Mouse (Mus musculus) CH12.LX (cell line): ENCODE measurements around the gene Atox1. TPM values are rescaled to one million over a fixed set of nuclear protein-coding genes. Genes with fewer than 3 reads are reported as not detected.

Source experiments
- DNase-seq: peaks from one replicate; pipeline ENCODE4 v3.0.0-alpha.2; 2013; ENCODE audit errors: extremely low read depth
- H3K27ac ChIP-seq: 2 replicates; pipeline ENCODE4 v1.5.1; 2012; ENCODE audit warnings: low read depth, mild to moderate bottlenecking, control low read depth, moderate library complexity; ENCODE audit not compliant: insufficient read depth
- H3K27me3 ChIP-seq: replicated peaks from 2 replicates; pipeline ENCODE3; 2012; ENCODE audit warnings: inconsistent platforms
- H3K36me3 ChIP-seq, 2 experiments: replicated peaks in 1 of 2; 2 replicates each; pipeline versions ENCODE3 to v1.6.1; 2012; ENCODE audit warnings: inconsistent platforms in 1 of 2, low read length in 1 of 2, mild to moderate bottlenecking in 1 of 2, mixed read lengths in 1 of 2, moderate library complexity in 1 of 2; ENCODE audit not compliant: control insufficient read depth in 1 of 2, insufficient read depth in 1 of 2
- H3K4me1 ChIP-seq, 2 experiments: 2 replicates each; pipeline ENCODE4 v1.6.1; 2012; ENCODE audit warnings: inconsistent platforms in 1 of 2, moderate library complexity in 1 of 2; ENCODE audit not compliant: insufficient read depth in 2 of 2, control insufficient read depth in 1 of 2
- H3K4me2 ChIP-seq: 2 replicates; pipeline ENCODE4 v1.6.1; 2012; ENCODE audit warnings: low read depth, mild to moderate bottlenecking, control low read depth; ENCODE audit not compliant: poor library complexity, insufficient read depth, severe bottlenecking
- H3K4me3 ChIP-seq, 3 experiments: fragments of 150-350 bp in 1 of 3; sonication (generic) in 1 of 3; replicated peaks in 1 of 3; 2 replicates each; pipeline versions ENCODE3 to v1.5.1; 2011 to 2012; ENCODE audit warnings: low read depth in 2 of 3, low read length in 2 of 3, mild to moderate bottlenecking in 2 of 3, moderate library complexity in 2 of 3, control low read depth in 1 of 3, improper control_type of control experiment in 1 of 3, inconsistent platforms in 1 of 3, mixed read lengths in 1 of 3; ENCODE audit not compliant: poor library complexity in 1 of 3
- H3K79me2 ChIP-seq: replicated peaks from 2 replicates; pipeline ENCODE4 v1.6.1; 2012; ENCODE audit warnings: mild to moderate bottlenecking, moderate library complexity; ENCODE audit not compliant: control insufficient read depth, poor library complexity, insufficient read depth, severe bottlenecking; ENCODE audit errors: extremely low read depth
- H3K9ac ChIP-seq: 2 replicates; pipeline ENCODE4 v1.6.1; 2012; ENCODE audit warnings: low read depth, mild to moderate bottlenecking, control low read depth, moderate library complexity; ENCODE audit not compliant: insufficient read depth
- H3K9me3 ChIP-seq: replicated peaks from 2 replicates; pipeline ENCODE3; 2012; ENCODE audit warnings: low read length, inconsistent platforms, mixed read lengths
- BHLHE40 ChIP-seq: IDR thresholded peaks from 2 replicates; pipeline ENCODE4 v1.6.1; 2011; ENCODE audit warnings: mild to moderate bottlenecking, low read depth, low read length, improper control_type of control experiment
- CHD1 ChIP-seq: IDR thresholded peaks from 2 replicates; pipeline ENCODE4 v1.6.1; 2012; ENCODE audit warnings: low read depth, low read length, improper control_type of control experiment, inconsistent platforms
- CHD2 ChIP-seq: IDR thresholded peaks from 2 replicates; pipeline ENCODE4 v1.6.1; 2011; ENCODE audit warnings: low read length, improper control_type of control experiment
- CTCF ChIP-seq, 2 experiments: IDR thresholded peaks in 1 of 2; conservative IDR thresholded peaks in 1 of 2; 2 replicates each; pipeline ENCODE4 v1.5.1; 2011 to 2012; ENCODE audit warnings: low read depth in 2 of 2, low read length in 2 of 2, improper control_type of control experiment in 1 of 2, inconsistent platforms in 1 of 2, mild to moderate bottlenecking in 1 of 2, moderate library complexity in 1 of 2
- E2F4 ChIP-seq: IDR thresholded peaks from 2 replicates; pipeline ENCODE4 v1.6.1; 2011; ENCODE audit warnings: low read depth, low read length, improper control_type of control experiment; ENCODE audit not compliant: insufficient replicate concordance
- ELF1 ChIP-seq: IDR thresholded peaks from 2 replicates; pipeline ENCODE4 v1.6.1; 2014; ENCODE audit warnings: low read depth, mild to moderate bottlenecking, inconsistent platforms, low read length, improper control_type of control experiment
- EP300 ChIP-seq: IDR thresholded peaks from 2 replicates; pipeline ENCODE4 v1.6.1; 2011; ENCODE audit warnings: low read length, improper control_type of control experiment
- ETS1 ChIP-seq: conservative IDR thresholded peaks from 2 replicates; pipeline ENCODE4 v1.6.1; 2012; ENCODE audit warnings: low read depth, mild to moderate bottlenecking, inconsistent platforms, low read length, improper control_type of control experiment, moderate library complexity
- GABPA ChIP-seq: IDR thresholded peaks from 2 replicates; pipeline ENCODE4 v1.6.1; 2012; ENCODE audit warnings: low read depth, low read length, improper control_type of control experiment, inconsistent platforms; ENCODE audit not compliant: insufficient replicate concordance
- HCFC1 ChIP-seq: IDR thresholded peaks from 2 replicates; pipeline ENCODE4 v1.6.1; 2012; ENCODE audit warnings: low read depth, mild to moderate bottlenecking, inconsistent platforms, low read length, improper control_type of control experiment
- IRF4 ChIP-seq: IDR thresholded peaks from 2 replicates; pipeline ENCODE4 v1.6.1; 2014; ENCODE audit warnings: low read depth, mild to moderate bottlenecking, inconsistent platforms, low read length, improper control_type of control experiment
- JUND ChIP-seq: conservative IDR thresholded peaks from 2 replicates; pipeline ENCODE4 v1.6.1; 2011; ENCODE audit warnings: low read depth, low read length, improper control_type of control experiment
- KAT2A ChIP-seq: IDR thresholded peaks from 2 replicates; pipeline ENCODE4 v1.6.1; 2012; ENCODE audit warnings: low read length, improper control_type of control experiment, inconsistent platforms; ENCODE audit not compliant: insufficient replicate concordance
- MAFK ChIP-seq: IDR thresholded peaks from 2 replicates; pipeline ENCODE4 v1.6.1; 2011; ENCODE audit warnings: low read length, improper control_type of control experiment; ENCODE audit not compliant: insufficient replicate concordance
- MAX ChIP-seq: IDR thresholded peaks from 2 replicates; pipeline ENCODE4 v1.6.1; 2011; ENCODE audit warnings: low read length, improper control_type of control experiment
- MAZ ChIP-seq: IDR thresholded peaks from 2 replicates; pipeline ENCODE4 v1.6.1; 2012; ENCODE audit warnings: low read depth, mild to moderate bottlenecking, inconsistent platforms, low read length, improper control_type of control experiment, moderate library complexity
- MEF2A ChIP-seq: IDR thresholded peaks from 2 replicates; pipeline ENCODE4 v1.6.1; 2014; ENCODE audit warnings: low read depth, mild to moderate bottlenecking, inconsistent platforms, low read length, improper control_type of control experiment, borderline replicate concordance
- MXI1 ChIP-seq: IDR thresholded peaks from 2 replicates; pipeline ENCODE4 v1.6.1; 2011; ENCODE audit warnings: mild to moderate bottlenecking, low read depth, low read length, improper control_type of control experiment
- MYC ChIP-seq: IDR thresholded peaks from 2 replicates; pipeline ENCODE4 v1.6.1; 2011; ENCODE audit warnings: low read depth, mild to moderate bottlenecking, improper control_type of control experiment, low read length
- PAX5 ChIP-seq: IDR thresholded peaks from 2 replicates; pipeline ENCODE4 v1.6.1; 2012; ENCODE audit warnings: low read length, inconsistent platforms, mixed read lengths
- POLR2A ChIP-seq: IDR thresholded peaks from 2 replicates; pipeline ENCODE4 v1.6.1; 2011; ENCODE audit warnings: low read depth, mild to moderate bottlenecking, improper control_type of control experiment, low read length
- RAD21 ChIP-seq: IDR thresholded peaks from 2 replicates; pipeline ENCODE4 v1.6.1; 2011; ENCODE audit warnings: low read depth, mild to moderate bottlenecking, low read length, improper control_type of control experiment, moderate library complexity
- RCOR1 ChIP-seq: conservative IDR thresholded peaks from 2 replicates; pipeline ENCODE4 v1.6.1; 2012; ENCODE audit warnings: low read depth, mild to moderate bottlenecking, inconsistent platforms, low read length, improper control_type of control experiment
- SIN3A ChIP-seq: IDR thresholded peaks from 2 replicates; pipeline ENCODE4 v1.6.1; 2012; ENCODE audit warnings: low read length, improper control_type of control experiment, inconsistent platforms
- SMC3 ChIP-seq: IDR thresholded peaks from 2 replicates; pipeline ENCODE4 v1.6.1; 2011; ENCODE audit warnings: low read depth, low read length, improper control_type of control experiment
- UBTF ChIP-seq: IDR thresholded peaks from 2 replicates; pipeline ENCODE4 v1.6.1; 2012; ENCODE audit warnings: low read depth, mild to moderate bottlenecking, inconsistent platforms, low read length, improper control_type of control experiment, moderate library complexity
- USF2 ChIP-seq: conservative IDR thresholded peaks from 2 replicates; pipeline ENCODE4 v1.6.1; 2011; ENCODE audit warnings: low read depth, low read length, improper control_type of control experiment
- ZC3H11A ChIP-seq: IDR thresholded peaks from 2 replicates; pipeline ENCODE4 v1.6.1; 2012; ENCODE audit warnings: low read depth, mild to moderate bottlenecking, inconsistent platforms, low read length, improper control_type of control experiment
- ZKSCAN1 ChIP-seq: IDR thresholded peaks from 2 replicates; pipeline ENCODE4 v1.6.1; 2012; ENCODE audit warnings: low read depth, inconsistent platforms, low read length, improper control_type of control experiment, borderline replicate concordance
- ZMIZ1 ChIP-seq: IDR thresholded peaks from 2 replicates; pipeline ENCODE4 v1.6.1; 2012; ENCODE audit warnings: low read depth, mild to moderate bottlenecking, inconsistent platforms, low read length, improper control_type of control experiment
- ZNF384 ChIP-seq: IDR thresholded peaks from 2 replicates; pipeline ENCODE4 v1.6.1; 2012; ENCODE audit warnings: low read depth, low read length, improper control_type of control experiment, inconsistent platforms
- dilution Hi-C: fragments of 300-500 bp; cut with MboI; formaldehyde crosslinking; loops from 2 replicates; pipeline ENCODE4 v1.14.3; 2020; ENCODE audit warnings: low sequenced_read_pairs; ENCODE audit not compliant: extremely low pct_unique_long_range_greater_than_20kb, extremely low pct_ligation_motif_present
- in situ Hi-C: fragments of 300-500 bp; cut with MboI; formaldehyde crosslinking; loops from 3 replicates; pipeline ENCODE4 v1.14.3; 2019; ENCODE audit warnings: low sequenced_read_pairs, low pct_ligation_motif_present, low pct_unique_long_range_greater_than_20kb, mixed read lengths
- polyA plus RNA-seq: library from polyadenylated mRNA; unstranded; fragments of >175 nt; gene quantifications from 2 replicates; pipeline ENCODE4 v1.2.1, GENCODE M21; 2012; ENCODE audit warnings: low read depth; ENCODE audit not compliant: insufficient read length
- total RNA-seq, 2 experiments: library from RNA; depleted of rRNA; stranded (reverse); fragments of 300-350 nt in 1 of 2; fragments of >200 nt in 1 of 2; gene quantifications; 2 replicates each; pipeline ENCODE4 v1.2.3; 2012 to 2014

Gene Atox1
- total and polyA plus RNA-seq, 3 experiments: 264 to 445 (median 398) TPM

DNA sequence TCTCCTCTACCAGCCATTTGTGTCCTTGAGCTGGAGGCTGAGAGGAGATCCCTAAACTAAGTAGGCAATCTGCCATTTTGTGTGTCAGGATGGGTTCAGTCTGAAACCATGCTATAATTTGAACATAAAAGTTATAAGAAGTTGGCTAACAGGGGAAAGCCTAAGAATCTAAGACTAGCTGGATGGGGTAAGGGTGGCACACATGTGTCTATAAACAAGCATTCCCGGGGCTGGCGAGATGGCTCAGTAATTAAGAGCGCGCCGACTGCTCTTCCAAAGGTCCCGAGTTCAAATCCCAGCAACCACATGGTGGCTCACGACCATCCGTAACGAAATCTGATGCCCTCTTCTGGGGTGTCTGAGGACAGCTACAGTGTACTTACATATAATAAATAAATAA lies 1.1 kb upstream of the Atox1 start:
- Histone ChIP-seq H3K4me1 (peaks cover 8 to 41% of the 10 kb centered on the region in 2 experiments; a peak in 3 of 4 replicates), H3K4me2 (no peak overlapping the region), H3K27me3 (no peaks in the 10 kb centered on the region), H3K9ac (no peak overlapping the region), H3K4me3 (no peak overlapping the region), H3K79me2 (peaks cover 16% of the 10 kb centered on the region), H3K36me3 (peaks cover 0 to 13% of the 10 kb centered on the region in 2 experiments), H3K27ac (no peak overlapping the region), H3K9me3 (no peaks in the 10 kb centered on the region)
- no peak for DNase-seq
- in situ Hi-C loops (no loop called here), dilution Hi-C loops (no loop called here)
- no peak for TF ChIP-seq MAX
- no peak for TF ChIP-seq IRF4
- TF ChIP-seq SIN3A: no peak
- TF ChIP-seq USF2: no peak
- no peak for TF ChIP-seq RAD21
- TF ChIP-seq CHD2: no peak
- TF ChIP-seq EP300: no peak
- no peak for TF ChIP-seq JUND
- TF ChIP-seq BHLHE40: no peak
- no peak for TF ChIP-seq GABPA
- no peak for TF ChIP-seq RCOR1
- no peak for TF ChIP-seq ZKSCAN1
- no peak for TF ChIP-seq PAX5
- TF ChIP-seq E2F4: no peak
- no peak for TF ChIP-seq MAZ
- TF ChIP-seq MEF2A: no peak
- TF ChIP-seq ZMIZ1: no peak
- TF ChIP-seq UBTF: no peak
- no peak for TF ChIP-seq CHD1

DNA sequence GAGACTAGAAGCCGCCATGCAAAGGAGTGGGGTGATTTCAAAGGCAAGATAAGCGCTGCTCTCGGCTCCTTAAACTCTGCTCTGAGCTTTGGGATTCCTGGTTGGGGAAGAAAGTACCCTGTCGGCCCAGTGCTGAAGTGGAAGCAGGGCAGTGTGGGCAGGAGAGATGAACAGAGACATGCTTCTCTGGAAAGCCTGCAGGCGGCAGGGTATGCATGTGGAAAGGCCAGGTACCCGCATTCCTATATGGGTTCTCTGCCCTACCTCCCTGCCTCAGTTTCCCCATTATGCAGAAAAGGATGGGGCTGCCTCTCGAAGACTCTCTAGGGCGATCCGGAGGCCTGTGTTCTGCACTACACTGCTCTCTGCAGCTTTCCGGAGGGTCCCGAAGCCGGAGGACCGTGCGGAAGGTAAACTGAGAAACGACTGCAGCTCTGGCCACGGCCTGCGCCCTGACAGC lies 450 bp downstream of the Atox1 start:
- Histone ChIP-seq H3K27ac (no peak overlapping the region), H3K4me2 (peak overlapping the region; percentile 90), H3K27me3 (no peaks in the 10 kb centered on the region), H3K36me3 (peaks cover 0 to 23% of the 10 kb centered on the region in 2 experiments), H3K9me3 (no peaks in the 10 kb centered on the region), H3K9ac (peak overlapping the region; percentile 59), H3K79me2 (peaks cover 19% of the 10 kb centered on the region), H3K4me1 (peaks cover 8 to 56% of the 10 kb centered on the region in 2 experiments; a peak in 3 of 4 replicates), H3K4me3 (peak overlapping the region; percentile 86 to 92 (median 89))
- dilution Hi-C loops: no loop called here
- in situ Hi-C loops: no loop called here
- DNase-seq: peak; percentile 56
- TF ChIP-seq POLR2A (no peak), MAZ (no peak), UBTF (no peak; the same call in none of the 2 replicates), ELF1 (no peak), CHD2 (no peak), USF2 (no peak), ZC3H11A (no peak), ZNF384 (no peak), MAX (peak; percentile 84), IRF4 (no peak), SMC3 (peak; percentile 48), HCFC1 (no peak), CHD1 (0 out of 2 replicates have a peak, but pooled peaks have one; percentile 53), ETS1 (0 out of 2 replicates have a peak, but pooled peaks have one; percentile 6), MAFK (no peak), KAT2A (no peak), MYC (peak; percentile 90), CTCF (conservative IDR thresholded peaks at IDR 0.05 in 1 of 2, IDR thresholded peaks at IDR 0.05 in 1 of 2; ENCODE audit: low read depth in 2 of 2, low read length in 2 of 2) (peak in 1 of 2 experiments; percentile 75; a peak in 2 of 4 replicates), ZKSCAN1 (no peak), PAX5 (no peak), GABPA (no peak), SIN3A (no peak), RAD21 (peak; percentile 80), MXI1 (peak; percentile 91), BHLHE40 (no peak; the same call in 1 of the 2 replicates)
